Mouse (Mus musculus) MEL (cell line): ENCODE measurements around the gene Cdt1. TPM values are rescaled to one million over a fixed set of nuclear protein-coding genes. Genes with fewer than 3 reads are reported as not detected.

Source experiments
- DNase-seq: peaks from one replicate; pipeline ENCODE4 v3.0.0; 2011; ENCODE audit warnings: low read depth, low spot score
- H3K27ac ChIP-seq: 2 replicates; pipeline ENCODE4 v1.5.1; 2012; ENCODE audit warnings: low read depth, mild to moderate bottlenecking, control low read depth, low read length, moderate library complexity; ENCODE audit not compliant: control insufficient read depth
- H3K27me3 ChIP-seq, 2 experiments: fragments of 150-350 bp in 1 of 2; sonication (generic) in 1 of 2; 2 replicates each; pipeline ENCODE4 v1.6.1; 2012; ENCODE audit warnings: low read length in 2 of 2, mild to moderate bottlenecking in 2 of 2, improper control_type of control experiment in 1 of 2, moderate library complexity in 1 of 2; ENCODE audit not compliant: insufficient read depth in 2 of 2, control insufficient read depth in 1 of 2
- H3K36me3 ChIP-seq, 2 experiments: 2 replicates each; pipeline ENCODE4 v1.6.1; 2012 to 2014; ENCODE audit warnings: low read length in 2 of 2, improper control_type of control experiment in 1 of 2, inconsistent platforms in 1 of 2, mild to moderate bottlenecking in 1 of 2; ENCODE audit not compliant: insufficient read depth in 2 of 2, control insufficient read depth in 1 of 2
- H3K4me1 ChIP-seq, 2 experiments: fragments of 150-350 bp in 1 of 2; sonication (generic) in 1 of 2; 2 replicates each; pipeline ENCODE4 v1.6.1; 2012; ENCODE audit warnings: low read length in 2 of 2, improper control_type of control experiment in 1 of 2, mild to moderate bottlenecking in 1 of 2; ENCODE audit not compliant: insufficient read depth in 2 of 2, control insufficient read depth in 1 of 2
- H3K4me3 ChIP-seq, 2 experiments: fragments of 150-350 bp in 1 of 2; sonication (generic) in 1 of 2; 2 replicates each; pipeline ENCODE4 v1.5.1; 2012; ENCODE audit warnings: low read depth in 2 of 2, low read length in 2 of 2, mild to moderate bottlenecking in 2 of 2, moderate library complexity in 2 of 2, control low read depth in 1 of 2, improper control_type of control experiment in 1 of 2; ENCODE audit not compliant: control insufficient read depth in 1 of 2, insufficient read depth in 1 of 2
- H3K79me2 ChIP-seq: 2 replicates; pipeline ENCODE4 v1.6.1; 2012; ENCODE audit warnings: mild to moderate bottlenecking, low read length, moderate library complexity; ENCODE audit not compliant: control insufficient read depth, poor library complexity, insufficient read depth
- H3K9ac ChIP-seq: 2 replicates; pipeline ENCODE4 v1.6.1; 2012; ENCODE audit warnings: low read depth, mild to moderate bottlenecking, control low read depth, low read length, moderate library complexity; ENCODE audit not compliant: control insufficient read depth, poor library complexity, severe bottlenecking
- H3K9me3 ChIP-seq: fragments of 150-350 bp; sonication (generic); replicated peaks from 2 replicates; pipeline ENCODE4 v1.6.1; 2012; ENCODE audit warnings: mild to moderate bottlenecking, low read length, improper control_type of control experiment, moderate library complexity; ENCODE audit not compliant: insufficient read depth
- BHLHE40 ChIP-seq: IDR thresholded peaks from 2 replicates; pipeline ENCODE4 v1.6.1; 2012; ENCODE audit warnings: low read depth, mild to moderate bottlenecking, inconsistent platforms, low read length, improper control_type of control experiment, borderline replicate concordance
- CHD1 ChIP-seq: IDR thresholded peaks from 2 replicates; pipeline ENCODE4 v1.6.1; 2012; ENCODE audit warnings: low read depth, mild to moderate bottlenecking, inconsistent platforms, low read length, improper control_type of control experiment
- CTCF ChIP-seq, 3 experiments: IDR thresholded peaks in 2 of 3; conservative IDR thresholded peaks in 1 of 3; 2 replicates each; pipeline ENCODE4 v1.5.1; 2011 to 2012; ENCODE audit warnings: low read length in 3 of 3, low read depth in 2 of 3, mild to moderate bottlenecking in 2 of 3, improper control_type of control experiment in 1 of 3, inconsistent platforms in 1 of 3, mixed read lengths in 1 of 3, moderate library complexity in 1 of 3; ENCODE audit not compliant: control insufficient read depth in 1 of 3, insufficient read depth in 1 of 3, poor library complexity in 1 of 3, severe bottlenecking in 1 of 3
- EP300 ChIP-seq, 2 experiments: IDR thresholded peaks; 2 replicates each; pipeline ENCODE4 v1.6.1; 2011; ENCODE audit warnings: improper control_type of control experiment in 2 of 2, low read length in 2 of 2, low read depth in 1 of 2, mild to moderate bottlenecking in 1 of 2
- ETS1 ChIP-seq: IDR thresholded peaks from 2 replicates; pipeline ENCODE4 v1.6.1; 2012; ENCODE audit warnings: low read depth, mild to moderate bottlenecking, inconsistent platforms, low read length, improper control_type of control experiment, moderate library complexity
- KAT2A ChIP-seq: conservative IDR thresholded peaks from 2 replicates; pipeline ENCODE4 v1.6.1; 2012; ENCODE audit warnings: low read depth, low read length, improper control_type of control experiment, inconsistent platforms
- MEF2A ChIP-seq: IDR thresholded peaks from 2 replicates; pipeline ENCODE4 v1.6.1; 2014; ENCODE audit warnings: low read depth, mild to moderate bottlenecking, inconsistent platforms, low read length, improper control_type of control experiment; ENCODE audit not compliant: poor library complexity, insufficient replicate concordance, severe bottlenecking; ENCODE audit errors: extremely low read depth
- MYC ChIP-seq: IDR thresholded peaks from 2 replicates; pipeline ENCODE4 v1.6.1; 2011; ENCODE audit warnings: low read depth, mild to moderate bottlenecking, low read length, improper control_type of control experiment, moderate library complexity
- POLR2AphosphoS5 ChIP-seq: IDR thresholded peaks from 2 replicates; pipeline ENCODE4 v1.6.1; 2012; ENCODE audit warnings: low read depth, borderline replicate concordance, mild to moderate bottlenecking, inconsistent platforms, low read length, moderate library complexity, mixed read lengths
- SIN3A ChIP-seq: IDR thresholded peaks from 2 replicates; pipeline ENCODE4 v1.6.1; 2012; ENCODE audit warnings: low read length, improper control_type of control experiment, inconsistent platforms
- SMC3 ChIP-seq: IDR thresholded peaks from 2 replicates; pipeline ENCODE4 v1.6.1; 2011; ENCODE audit warnings: low read depth, low read length, improper control_type of control experiment
- TAL1 ChIP-seq: IDR thresholded peaks from 2 replicates; pipeline ENCODE4 v1.6.1; 2012; ENCODE audit warnings: mild to moderate bottlenecking, inconsistent platforms, low read length, moderate library complexity, mixed read lengths
- UBTF ChIP-seq: IDR thresholded peaks from 2 replicates; pipeline ENCODE4 v1.6.1; 2012; ENCODE audit warnings: low read depth, mild to moderate bottlenecking, inconsistent platforms, low read length, improper control_type of control experiment, moderate library complexity, borderline replicate concordance; ENCODE audit not compliant: insufficient read depth
- USF1 ChIP-seq: IDR thresholded peaks from 2 replicates; pipeline ENCODE4 v1.6.1; 2014; ENCODE audit warnings: low read depth, mild to moderate bottlenecking, inconsistent platforms, low read length, improper control_type of control experiment, moderate library complexity
- ZNF384 ChIP-seq: IDR thresholded peaks from 2 replicates; pipeline ENCODE4 v1.6.1; 2012; ENCODE audit warnings: low read depth, mild to moderate bottlenecking, inconsistent platforms, low read length, improper control_type of control experiment
- polyA plus RNA-seq, 2 experiments: library from polyadenylated mRNA; stranded (reverse) in 1 of 2; unstranded in 1 of 2; fragments of >175 nt in 1 of 2; fragments of >200 nt in 1 of 2; gene quantifications; 2 replicates each; pipeline versions ENCODE4 v1.2.1 to v1.2.4; 2012; ENCODE audit warnings: low replicate concordance in 2 of 2, low read depth in 1 of 2; ENCODE audit not compliant: insufficient read length in 2 of 2, insufficient read depth in 1 of 2, missing spikeins in 1 of 2
- total RNA-seq: library from RNA; depleted of rRNA; stranded (reverse); fragments of 300-350 nt; gene quantifications from 2 replicates; pipeline ENCODE4 v1.2.3, GENCODE M21; 2012

Gene Cdt1
- total and polyA plus RNA-seq, 3 experiments = 74.6 to 84.5 TPM; not detected in 1

GRCm38 (mm10) chr8:122558671-122559349, 9.0 kb upstream of the Cdt1 start:
- H3K4me3 ChIP-seq = no peak overlapping the region
- no peak overlapping the region for H3K27ac ChIP-seq
- H3K9me3 ChIP-seq = no peaks in the 10 kb centered on the region
- peaks cover 0 to 15% of the 10 kb centered on the region in 2 experiments; a peak in 2 of 4 replicates for H3K4me1 ChIP-seq
- H3K36me3 ChIP-seq = peaks cover 0 to 7% of the 10 kb centered on the region in 2 experiments; a peak in 2 of 4 replicates
- DNase-seq = peak; percentile 9
- no peaks in the 10 kb centered on the region for H3K27me3 ChIP-seq
- H3K79me2 ChIP-seq = peaks cover 19% of the 10 kb centered on the region; the same call in 1 of the 2 replicates
- no peak overlapping the region for H3K9ac ChIP-seq
- TF ChIP-seq ZNF384 (no peak), SMC3 (no peak), KAT2A (no peak), MYC (no peak), TAL1 (no peak), EP300 (IDR thresholded peaks at IDR 0.05; ENCODE audit: low read depth in 1 of 2, low read length in 2 of 2) (no peak), CTCF (IDR thresholded peaks at IDR 0.05 in 2 of 3, conservative IDR thresholded peaks at IDR 0.05 in 1 of 3; ENCODE audit: control insufficient read depth in 1 of 3, insufficient read depth in 1 of 3, low read depth in 2 of 3, low read length in 3 of 3, poor library complexity in 1 of 3, severe bottlenecking in 1 of 3) (peak in 2 of 3 experiments; percentile 10 to 25; a peak in 2 of 6 replicates), CHD1 (no peak)

- Histone ChIP-seq H3K27me3 (no peaks in the 10 kb centered on the region), H3K36me3 (peaks cover 0 to 4% of the 10 kb centered on the region in 2 experiments; a peak in 2 of 4 replicates), H3K4me3 (no peak overlapping the region), H3K9ac (no peak overlapping the region), H3K9me3 (no peaks in the 10 kb centered on the region), H3K4me1 (peaks cover 0 to 12% of the 10 kb centered on the region in 2 experiments; a peak in 2 of 4 replicates), H3K27ac (no peak overlapping the region), H3K79me2 (peaks cover 9% of the 10 kb centered on the region; the same call in 1 of the 2 replicates)
- TF ChIP-seq ETS1 (no peak), CTCF (IDR thresholded peaks at IDR 0.05 in 2 of 3, conservative IDR thresholded peaks at IDR 0.05 in 1 of 3; ENCODE audit: control insufficient read depth in 1 of 3, insufficient read depth in 1 of 3, low read depth in 2 of 3, low read length in 3 of 3, poor library complexity in 1 of 3, severe bottlenecking in 1 of 3) (no peak), UBTF (no peak), SIN3A (no peak), POLR2AphosphoS5 (no peak), USF1 (no peak), CHD1 (no peak), MEF2A (no peak), BHLHE40 (no peak), TAL1 (no peak)
- no peak for DNase-seq
These were observed 6.6 kb upstream of the Cdt1 start for GRCm38 (mm10) chr8:122561199-122561598.
